Mouse (Mus musculus) bone marrow, adult 2 months (tissue): ENCODE results near the gene Lnx1.

Experiments used
- CTCF ChIP-seq: fragments of 200-500 bp; IDR thresholded peaks from 2 replicates; pipeline ENCODE4 v1.5.1; 2011; ENCODE audit warnings: low read length, control low read depth; ENCODE audit not compliant: control insufficient read depth, insufficient read depth
- POLR2A ChIP-seq: fragments of 200-500 bp; IDR thresholded peaks from 2 replicates; pipeline ENCODE4 v1.6.1; 2011; ENCODE audit warnings: low read depth, mild to moderate bottlenecking, control low read depth, low read length, borderline replicate concordance; ENCODE audit not compliant: control insufficient read depth

GRCm38 (mm10) chr5:74661734-74662560 is 40.8 kb downstream of the Lnx1 start:
- TF ChIP-seq CTCF, result no peak
- no peak for TF ChIP-seq POLR2A
